Mouse (Mus musculus): ENCODE results near the gene Crtac1. TPM values are rescaled to one million over a fixed set of nuclear protein-coding genes. Genes with fewer than 3 reads are reported as not detected.

The Crtac1 gene
- total RNA-seq, 2 experiments from 2014 or later = 62.9 to 72.8 TPM

DNA sequence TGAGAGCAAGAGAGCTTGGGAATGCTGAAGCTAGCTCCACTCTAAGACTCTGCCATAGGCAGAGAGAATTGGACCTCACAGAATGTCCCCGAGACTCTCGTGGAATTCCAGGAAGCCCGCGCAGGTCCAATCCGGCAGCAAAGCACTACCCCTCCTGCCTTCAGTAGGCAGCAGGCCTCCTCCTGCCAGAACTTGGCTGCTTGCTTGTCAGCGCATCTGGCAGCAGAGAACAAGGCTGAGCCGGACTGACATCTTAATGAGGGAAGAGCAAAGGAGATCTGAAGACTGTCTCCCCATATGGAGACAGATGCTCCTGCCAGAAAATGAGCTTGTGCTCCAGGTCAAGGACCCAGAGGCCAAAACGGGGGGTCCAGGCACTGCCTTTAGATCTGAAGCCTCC, 16.5 kb downstream of the Crtac1 start:
- no peak for TF ChIP-seq CTCF (IDR thresholded peaks at IDR 0.05)
- H3K4me3 ChIP-seq = no peak overlapping the region
- intact Hi-C loops (cut with DNase I) = no loop called here
- no peak overlapping the region; the same call in 1 of the 2 replicates for H3K27ac ChIP-seq
- no peak for DNase-seq (ENCODE audit: extremely low spot score in 1 of 2, low spot score in 2 of 2)

DNA sequence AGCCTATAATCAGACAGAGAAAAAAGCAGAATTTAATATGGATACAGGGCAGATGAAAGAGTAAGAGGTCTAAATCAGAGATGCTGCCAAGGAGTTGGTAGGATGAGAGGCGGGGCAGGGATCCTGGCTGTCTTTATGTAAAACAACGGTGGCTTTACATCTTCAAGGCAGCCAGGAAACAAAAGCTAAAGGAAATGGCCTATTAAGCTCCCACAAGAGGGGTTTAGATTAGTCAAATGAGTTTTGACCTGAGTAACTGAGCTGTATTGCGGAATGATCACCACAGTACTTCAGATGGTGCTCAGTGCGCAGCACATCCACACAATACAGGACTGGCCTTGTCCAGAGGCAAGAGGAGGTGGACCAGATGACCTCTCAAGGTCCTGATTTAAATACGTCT, 21.7 kb downstream of the Crtac1 start:
- H3K4me3 ChIP-seq = no peak overlapping the region
- H3K27ac ChIP-seq = no peak overlapping the region
- TF ChIP-seq CTCF (IDR thresholded peaks at IDR 0.05) = no peak
- intact Hi-C loops (cut with DNase I) = no loop called here
- no peak for DNase-seq (ENCODE audit: extremely low spot score in 1 of 2, low spot score in 2 of 2)

DNA sequence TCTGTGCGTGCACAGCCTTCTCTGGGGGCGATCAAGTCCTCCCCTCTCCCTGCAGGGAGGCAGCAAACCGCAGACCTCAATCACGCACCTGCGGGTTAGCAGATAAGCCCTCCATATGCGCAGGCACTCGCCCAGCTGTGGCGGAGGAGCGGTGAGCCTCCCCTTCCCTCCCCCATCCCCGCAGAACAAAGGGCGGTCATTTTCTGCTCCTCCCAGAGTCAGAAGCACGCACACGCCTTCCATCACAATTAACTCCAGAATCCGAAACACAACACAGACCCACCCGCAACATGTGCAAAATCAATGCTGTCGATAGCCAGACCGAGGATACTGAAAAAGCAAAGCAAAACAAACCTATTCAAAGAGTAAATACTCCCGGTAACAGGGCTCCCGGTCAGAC, 22.4 kb downstream of the Crtac1 start:
- DNase-seq (ENCODE audit: extremely low spot score in 1 of 2, low spot score in 2 of 2) = no peak
- H3K27ac ChIP-seq = no peak overlapping the region; the same call in 1 of the 2 replicates
- no peak for TF ChIP-seq CTCF (IDR thresholded peaks at IDR 0.05)
- H3K4me3 ChIP-seq = no peak overlapping the region
- intact Hi-C loops (cut with DNase I) = no loop called here

DNA sequence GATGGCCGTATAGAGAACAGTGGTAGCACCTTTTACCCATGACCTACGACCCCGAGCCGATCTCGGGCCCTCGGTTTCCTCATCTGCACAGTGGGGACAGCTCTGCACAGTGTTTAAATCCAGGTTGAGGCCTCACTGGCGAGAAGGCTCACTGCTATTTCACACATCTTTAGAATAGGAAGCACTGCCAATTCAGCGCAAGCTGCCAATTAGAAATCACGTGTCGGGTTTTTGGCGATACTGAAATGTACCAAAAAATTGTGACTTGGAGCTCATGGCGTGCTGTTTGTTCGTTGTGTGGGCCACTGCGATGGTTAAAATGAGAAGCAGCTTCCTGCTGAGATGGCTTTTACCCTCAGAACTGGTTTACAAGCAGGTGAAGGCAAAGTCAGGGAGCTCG, 27.2 kb downstream of the Crtac1 start:
- Histone ChIP-seq H3K27ac (peak overlapping the region; percentile 40; the same call in 1 of the 2 replicates), H3K4me3 (no peak overlapping the region)
- intact Hi-C loops (cut with DNase I) = no loop called here
- TF ChIP-seq CTCF (IDR thresholded peaks at IDR 0.05) = no peak
- DNase-seq (ENCODE audit: extremely low spot score in 1 of 2, low spot score in 2 of 2) = no peak

DNA sequence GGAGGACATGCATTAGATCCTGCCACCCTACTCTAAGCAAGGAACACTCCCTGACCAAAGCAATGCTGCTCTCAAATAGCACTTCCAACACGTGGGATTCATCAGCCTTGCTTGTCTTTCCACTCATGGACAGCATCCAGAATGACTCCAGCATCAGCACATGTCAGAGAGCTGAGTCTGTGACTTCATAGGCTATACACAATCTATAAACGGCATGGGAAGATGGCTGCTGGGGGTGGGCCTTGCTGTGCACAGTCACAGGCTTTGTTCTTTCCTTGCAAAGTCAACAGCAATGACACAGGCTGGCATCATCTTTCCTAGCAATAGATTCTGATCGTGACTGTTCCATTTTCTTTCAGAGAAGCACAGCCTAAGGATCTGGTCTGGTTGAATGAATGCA, 31.6 kb downstream of the Crtac1 start:
- H3K27ac ChIP-seq = no peak overlapping the region
- TF ChIP-seq CTCF (IDR thresholded peaks at IDR 0.05) = no peak

DNA sequence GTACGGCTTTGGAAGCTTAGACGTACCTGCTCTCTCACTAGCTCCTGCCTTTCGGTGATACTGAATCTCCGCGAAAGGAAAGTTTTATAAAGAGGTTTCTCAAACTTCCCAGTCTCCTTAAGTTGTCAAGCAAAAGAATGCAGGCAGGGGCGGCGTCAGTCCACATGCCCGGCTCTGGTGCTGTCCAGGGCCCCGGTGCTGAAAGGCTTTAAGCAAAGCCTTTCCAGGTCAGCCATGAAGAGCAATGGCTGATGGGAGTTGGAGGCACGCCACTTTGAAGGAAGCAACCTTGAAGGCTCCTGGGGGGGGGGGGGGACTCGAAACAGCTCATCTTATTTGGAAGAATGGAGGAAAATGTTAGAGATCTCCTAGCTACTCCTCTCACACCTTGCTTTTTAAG, 34.3 kb downstream of the Crtac1 start:
- no peak for TF ChIP-seq CTCF (IDR thresholded peaks at IDR 0.05)
- no peak for DNase-seq (ENCODE audit: extremely low spot score in 1 of 2, low spot score in 2 of 2)
- intact Hi-C loops (cut with DNase I) = no loop called here
- no peak overlapping the region for H3K27ac ChIP-seq
- H3K4me3 ChIP-seq = no peak overlapping the region

More for the DNA sequence above, 31.6 kb downstream of the Crtac1 start:
- no peak overlapping the region for H3K4me3 ChIP-seq
- DNase-seq (ENCODE audit: extremely low spot score in 1 of 2, low spot score in 2 of 2) = no peak
- intact Hi-C loops (cut with DNase I) = no loop called here

DNA sequence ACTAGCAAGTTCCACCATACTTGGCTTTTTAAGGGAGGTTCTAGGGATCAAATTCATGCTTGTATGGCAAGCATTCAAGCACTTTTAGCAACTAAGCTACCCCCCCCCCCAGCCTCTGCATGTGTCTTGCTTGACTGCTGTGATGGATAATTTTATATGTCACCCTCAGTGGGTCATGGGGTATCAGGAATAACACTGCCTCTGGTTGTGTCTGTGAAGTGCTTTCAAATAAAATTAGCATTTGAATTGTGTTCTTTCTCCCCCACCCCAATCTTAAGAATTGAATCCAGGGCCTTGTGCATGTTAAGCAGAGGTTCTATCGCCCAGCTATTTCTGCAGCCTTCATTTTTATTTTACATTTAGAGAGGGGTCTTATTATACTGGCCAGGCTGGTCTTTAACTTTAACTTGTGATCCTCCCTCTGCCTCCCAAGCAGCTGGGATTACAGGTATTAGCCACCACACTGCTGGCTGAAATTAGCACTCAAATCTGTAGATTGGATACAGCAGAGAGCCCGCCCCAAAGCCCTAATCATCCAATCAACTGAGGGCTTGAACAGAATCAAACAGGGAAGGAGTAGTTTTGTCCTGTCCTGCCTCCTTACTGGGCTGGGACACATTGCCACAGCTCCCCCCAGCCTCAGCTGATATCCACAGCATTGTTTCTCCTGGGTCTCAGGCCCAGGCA, 36.6 kb downstream of the Crtac1 start:
- no peak for DNase-seq (ENCODE audit: extremely low spot score in 1 of 2, low spot score in 2 of 2)
- H3K4me3 ChIP-seq = no peak overlapping the region
- intact Hi-C loops (cut with DNase I) = no loop called here
- H3K27ac ChIP-seq = no peak overlapping the region
- no peak for TF ChIP-seq CTCF (IDR thresholded peaks at IDR 0.05)

DNA sequence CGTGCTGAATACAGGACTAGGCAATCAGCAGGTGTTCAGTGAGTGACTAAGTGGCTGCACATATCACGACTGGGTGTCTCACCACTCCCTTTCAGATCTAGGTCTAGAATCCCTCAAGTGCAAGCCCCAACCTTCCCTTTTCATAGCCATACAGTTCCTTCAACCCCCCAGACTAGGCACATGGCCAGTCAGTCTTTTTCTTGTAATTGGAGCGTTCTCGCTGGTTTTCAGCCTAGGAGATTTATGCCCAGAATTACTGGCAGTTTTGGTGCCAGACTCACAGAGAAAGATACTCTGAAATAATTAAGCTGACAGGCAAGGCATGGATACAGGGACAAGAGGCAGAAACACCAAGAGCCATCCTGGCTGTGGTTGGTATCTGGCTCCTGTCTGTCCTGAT, 37.7 kb downstream of the Crtac1 start:
- peak overlapping the region; percentile 61 for H3K27ac ChIP-seq
- no peak for TF ChIP-seq CTCF (IDR thresholded peaks at IDR 0.05)
- intact Hi-C loops (cut with DNase I) = no loop called here
- no peak overlapping the region for H3K4me3 ChIP-seq
- DNase-seq (ENCODE audit: extremely low spot score in 1 of 2, low spot score in 2 of 2) = peak in 1 of 2 experiments; percentile 39

DNA sequence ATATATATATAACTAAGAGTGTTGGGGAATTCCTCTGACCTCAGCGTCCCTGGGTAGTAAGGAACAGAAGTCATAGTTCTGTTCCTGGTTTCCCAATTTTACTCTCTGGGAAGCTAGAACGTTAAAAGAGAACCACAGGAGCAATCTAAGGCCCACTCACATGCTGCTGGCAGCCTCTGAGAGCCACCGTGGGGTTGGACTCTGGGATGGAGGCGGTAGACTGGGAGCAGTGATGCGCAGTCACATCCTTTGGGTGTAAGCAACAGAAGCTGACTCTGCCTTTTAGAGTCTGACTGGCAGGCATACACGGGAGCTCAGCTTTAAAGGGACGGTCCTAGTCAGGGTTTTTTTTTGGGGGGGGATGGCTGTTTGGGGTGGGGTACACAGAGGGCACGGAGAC, 39.5 kb downstream of the Crtac1 start:
- intact Hi-C loops (cut with DNase I) = no loop called here
- DNase-seq (ENCODE audit: extremely low spot score in 1 of 2, low spot score in 2 of 2) = peak in 1 of 2 experiments; percentile 49
- TF ChIP-seq CTCF (IDR thresholded peaks at IDR 0.05) = no peak

DNA sequence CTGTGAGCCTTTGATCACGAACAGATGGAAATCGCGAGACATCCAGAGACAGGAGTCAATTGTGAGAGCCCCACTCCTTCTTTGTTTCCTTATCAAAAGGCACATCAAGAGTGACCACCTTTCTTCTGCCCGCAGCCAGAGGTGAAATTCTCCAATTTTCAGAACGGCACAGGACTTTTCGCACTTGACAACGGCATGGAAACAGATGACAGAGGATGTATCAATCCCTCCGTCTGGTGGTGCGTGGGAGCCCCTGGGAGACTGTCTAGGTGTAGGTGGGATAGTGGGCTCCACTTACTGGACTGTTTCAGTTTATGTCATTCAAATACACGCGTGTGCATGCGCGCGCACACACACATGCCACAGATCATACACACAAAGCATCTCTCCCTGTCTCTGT, 42.0 kb downstream of the Crtac1 start:
- intact Hi-C loops (cut with DNase I) = no loop called here
- Histone ChIP-seq H3K4me3 (no peak overlapping the region), H3K27ac (no peak overlapping the region)
- no peak for TF ChIP-seq CTCF (IDR thresholded peaks at IDR 0.05)
- DNase-seq (ENCODE audit: extremely low spot score in 1 of 2, low spot score in 2 of 2) = no peak

More for the DNA sequence above, 39.5 kb downstream of the Crtac1 start:
- Histone ChIP-seq H3K27ac (no peak overlapping the region), H3K4me3 (no peak overlapping the region)

DNA sequence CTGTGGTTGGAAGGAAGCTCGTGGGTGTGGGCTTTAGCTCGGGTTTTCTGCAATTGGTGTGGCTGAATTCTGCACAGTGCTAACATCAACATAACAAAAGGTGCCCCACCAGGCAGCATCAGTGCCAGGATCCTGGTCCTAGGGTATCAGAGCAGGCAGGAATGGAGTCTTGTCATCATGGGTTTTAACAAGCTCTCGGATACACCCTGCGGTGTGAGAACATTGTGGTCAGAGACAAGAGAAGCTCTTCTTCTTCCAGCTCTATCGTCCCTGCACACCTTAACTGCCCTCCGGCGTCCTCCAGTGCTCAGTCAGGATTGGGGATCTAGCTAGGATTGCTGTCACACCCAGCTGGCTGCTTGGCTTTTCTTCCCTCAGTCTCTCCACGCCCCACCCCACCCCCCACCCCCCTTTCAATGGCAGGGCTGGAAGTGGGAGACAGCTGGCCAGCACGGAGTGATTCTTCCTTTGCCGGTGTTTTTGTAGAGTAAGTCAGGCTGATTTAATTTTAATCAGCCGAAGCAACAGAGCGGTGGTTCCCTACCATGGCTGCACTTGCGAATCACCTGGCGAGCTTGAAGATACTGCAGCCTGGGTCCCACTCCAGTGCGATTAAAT, 46.5 kb downstream of the Crtac1 start:
- Histone ChIP-seq H3K27ac (no peak overlapping the region), H3K4me3 (no peak overlapping the region)
- DNase-seq (ENCODE audit: extremely low spot score in 1 of 2, low spot score in 2 of 2) = no peak
- no peak for TF ChIP-seq CTCF (IDR thresholded peaks at IDR 0.05)
- intact Hi-C loops (cut with DNase I) = no loop called here

DNA sequence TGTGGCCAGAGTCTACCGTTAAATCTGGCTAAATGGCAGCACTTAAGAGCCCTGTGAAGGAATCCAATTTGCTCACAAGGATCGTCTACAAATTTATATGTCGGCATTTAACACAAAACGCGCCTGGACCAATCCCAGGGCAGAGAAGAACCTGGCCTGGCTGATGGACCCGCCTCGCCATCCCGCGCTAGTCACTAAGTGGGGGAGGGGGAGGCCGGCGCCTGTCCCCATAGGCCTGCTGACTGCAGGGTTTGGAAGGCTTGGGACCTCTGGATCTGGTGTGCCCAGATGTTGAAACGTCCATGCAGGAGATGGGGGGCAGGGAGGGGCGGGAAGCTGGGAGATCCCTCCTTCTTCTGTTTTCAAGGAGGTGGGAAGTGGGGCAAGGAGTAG, 50.6 kb downstream of the Crtac1 start:
- peak overlapping the region; percentile 88 for H3K27ac ChIP-seq

More for the DNA sequence above, 50.6 kb downstream of the Crtac1 start:
- no peak overlapping the region for H3K4me3 ChIP-seq
- no peak for TF ChIP-seq CTCF (IDR thresholded peaks at IDR 0.05)
- intact Hi-C loops (cut with DNase I) = loop anchor here (1.0 kb wide), 1 partner anchor 50 kb away; the partner anchor contains the start of gene Crtac1
- DNase-seq (ENCODE audit: extremely low spot score in 1 of 2, low spot score in 2 of 2) = no peak
